In genomic region chr7:3440526-3440925, GRCm38 (mm10) we compare ENCODE assay signal across 26 mouse cellular contexts. TPM values are rescaled to one million over a fixed set of nuclear protein-coding genes. Genes with fewer than 3 reads are reported as not detected.
A peak's percentile ranks its signal among the peaks of the same experiment; 100 is the strongest.
DNase-seq lines count a peak whose midpoint lies in the region; ATAC-seq and TF ChIP-seq lines count a peak whose summit lies in the region.
"Had no signal": no experiment of that assay in that cellular context is flagged by ENCODE, and none has a peak within 500 bp of the region (broad histone marks: within the 10 kb centered on the region; RNA-seq: fewer than 3 reads in every experiment).

No protein-coding gene starts in this region.

- DNase-seq in embryonic facial prominence, embryonic 14.5 days (ENCODE audit: low spot score), result peak; percentile 62
- no peak for DNase-seq in embryonic facial prominence, embryonic 10.5 days (ENCODE audit: low spot score)
- no peak for DNase-seq in layer of hippocampus, adult 2 months (ENCODE audit: low spot score in 2 of 2)
- DNase-seq in layer of hippocampus, adult 8-10 months (ENCODE audit: low spot score in 2 of 2), result no peak
- peak; percentile 24 for DNase-seq in midbrain, embryonic 14.5 days
- DNase-seq: adrenal gland, postnatal 36 days; cerebellum, adult 11 months; cerebellum, adult 8-10 months; cerebellum, postnatal 36 days; forebrain, postnatal 0 days; gastrocnemius, postnatal 14 days; heart, adult 2 months; heart, postnatal 14 days had no signal

- no peak overlapping the region for H3K4me3 ChIP-seq in embryonic facial prominence, embryonic 14.5 days (ENCODE audit: low read depth, low read length)
- H3K4me3 ChIP-seq in embryonic facial prominence, embryonic 10.5 days, result no peak overlapping the region
- H3K4me3 ChIP-seq in layer of hippocampus, adult 2 months, result no peak overlapping the region
- no peak overlapping the region for H3K4me3 ChIP-seq in midbrain, embryonic 14.5 days (replicated peaks; ENCODE audit: low read depth, low read length)
- H3K4me3 ChIP-seq in midbrain, embryonic 16.5 days (ENCODE audit: low read depth, low read length), result no peak overlapping the region
- H3K4me3 ChIP-seq in embryonic facial prominence, embryonic 15.5 days (replicated peaks), result no peak overlapping the region
- H3K4me3 ChIP-seq: heart, adult 2 months; heart, embryonic 15.5 days; hindbrain, embryonic 15.5 days had no signal

- no peak overlapping the region for H3K4me2 ChIP-seq in embryonic facial prominence, embryonic 14.5 days (ENCODE audit: low read depth, low read length)
- no peak overlapping the region for H3K4me2 ChIP-seq in midbrain, embryonic 14.5 days (ENCODE audit: low read length)
- H3K4me2 ChIP-seq in midbrain, embryonic 16.5 days (ENCODE audit: low read length), result no peak overlapping the region
- no peak overlapping the region for H3K4me2 ChIP-seq in embryonic facial prominence, embryonic 15.5 days (replicated peaks)
- H3K4me2 ChIP-seq: heart, embryonic 11.5 days; heart, embryonic 15.5 days; hindbrain, embryonic 15.5 days had no signal

- H3K9ac ChIP-seq in embryonic facial prominence, embryonic 14.5 days (ENCODE audit: low read depth, low read length), result no peak overlapping the region
- H3K9ac ChIP-seq in midbrain, embryonic 14.5 days (replicated peaks; ENCODE audit: low read length), result no peak overlapping the region
- no peak overlapping the region for H3K9ac ChIP-seq in midbrain, embryonic 16.5 days (ENCODE audit: low read depth, low read length)
- no peak overlapping the region for H3K9ac ChIP-seq in embryonic facial prominence, embryonic 15.5 days
- H3K9ac ChIP-seq: forebrain, postnatal 0 days; heart, embryonic 15.5 days; hindbrain, embryonic 15.5 days had no signal

- H3K4me1 ChIP-seq in embryonic facial prominence, embryonic 14.5 days (ENCODE audit: control insufficient read depth, insufficient read depth, low read length), result no peaks in the 10 kb centered on the region
- H3K4me1 ChIP-seq in embryonic facial prominence, embryonic 10.5 days, result no peaks in the 10 kb centered on the region
- no peaks in the 10 kb centered on the region for H3K4me1 ChIP-seq in midbrain, embryonic 14.5 days (ENCODE audit: control insufficient read depth, insufficient read depth, low read length)
- H3K4me1 ChIP-seq in midbrain, embryonic 16.5 days (ENCODE audit: control insufficient read depth, insufficient read depth, low read length), result no peaks in the 10 kb centered on the region; the same call in 1 of the 2 replicates
- H3K4me1 ChIP-seq in embryonic facial prominence, embryonic 15.5 days, result no peaks in the 10 kb centered on the region; the same call in 1 of the 2 replicates
- H3K4me1 ChIP-seq: hindbrain, embryonic 15.5 days had no signal

- 55% methylated on average over 8 of the region's 8 CpGs for WGBS in embryonic facial prominence, embryonic 14.5 days
- 84% methylated on average over 8 of the region's 8 CpGs for WGBS in embryonic facial prominence, embryonic 10.5 days
- WGBS in midbrain, embryonic 14.5 days, result 70% methylated on average over 8 of the region's 8 CpGs
- WGBS in midbrain, embryonic 16.5 days, result 52% methylated on average over 8 of the region's 8 CpGs
- 53% methylated on average over 8 of the region's 8 CpGs for WGBS in embryonic facial prominence, embryonic 15.5 days

- ATAC-seq in embryonic facial prominence, embryonic 14.5 days (ENCODE audit: low read depth), result peak; percentile 65; the same call in 1 of the 2 replicates
- ATAC-seq in midbrain, embryonic 14.5 days (ENCODE audit: low FRiP score, low TSS enrichment), result no peak
- ATAC-seq in midbrain, embryonic 16.5 days, result no peak
- peak; percentile 34; the same call in 1 of the 2 replicates for ATAC-seq in embryonic facial prominence, embryonic 15.5 days (ENCODE audit: insufficient number of reproducible peaks, low FRiP score, low TSS enrichment, low read depth)
- ATAC-seq: activated CD4-positive, CD25-positive, alpha-beta regulatory T cell, adult 4 months; forebrain, postnatal 0 days; Patski had no signal

- TF ChIP-seq CTCF in layer of hippocampus, adult 2 months (conservative IDR thresholded peaks at IDR 0.05), result no peak

- H3K27me3 ChIP-seq in embryonic facial prominence, embryonic 14.5 days (replicated peaks; ENCODE audit: control insufficient read depth, insufficient read depth, low read length), result no peaks in the 10 kb centered on the region
- no peaks in the 10 kb centered on the region for H3K27me3 ChIP-seq in embryonic facial prominence, embryonic 10.5 days (replicated peaks; ENCODE audit: low read depth, poor library complexity, severe bottlenecking)
- H3K27me3 ChIP-seq in midbrain, embryonic 14.5 days (ENCODE audit: control insufficient read depth, insufficient read depth, low read length), result no peaks in the 10 kb centered on the region
- no peaks in the 10 kb centered on the region for H3K27me3 ChIP-seq in midbrain, embryonic 16.5 days (ENCODE audit: control insufficient read depth, insufficient read depth, low read depth, low read length)
- no peaks in the 10 kb centered on the region for H3K27me3 ChIP-seq in embryonic facial prominence, embryonic 15.5 days
- H3K27me3 ChIP-seq: CH12.LX; heart, embryonic 15.5 days; hindbrain, embryonic 15.5 days; Patski had no signal

- H3K36me3 ChIP-seq in embryonic facial prominence, embryonic 14.5 days (ENCODE audit: control insufficient read depth, insufficient read depth, low read length), result no peaks in the 10 kb centered on the region
- no peaks in the 10 kb centered on the region for H3K36me3 ChIP-seq in embryonic facial prominence, embryonic 10.5 days (replicated peaks)
- H3K36me3 ChIP-seq in midbrain, embryonic 14.5 days (ENCODE audit: control insufficient read depth, insufficient read depth, low read length), result no peaks in the 10 kb centered on the region
- no peaks in the 10 kb centered on the region for H3K36me3 ChIP-seq in midbrain, embryonic 16.5 days (ENCODE audit: control insufficient read depth, insufficient read depth, low read length)
- H3K36me3 ChIP-seq in embryonic facial prominence, embryonic 15.5 days, result no peaks in the 10 kb centered on the region
- H3K36me3 ChIP-seq: heart, embryonic 15.5 days; hindbrain, embryonic 15.5 days had no signal

- H3K9me3 ChIP-seq in embryonic facial prominence, embryonic 14.5 days (ENCODE audit: control insufficient read depth, low read length), result no peaks in the 10 kb centered on the region
- H3K9me3 ChIP-seq in embryonic facial prominence, embryonic 10.5 days, result no peaks in the 10 kb centered on the region
- H3K9me3 ChIP-seq in midbrain, embryonic 14.5 days (ENCODE audit: control insufficient read depth, low read length), result no peaks in the 10 kb centered on the region
- no peaks in the 10 kb centered on the region for H3K9me3 ChIP-seq in midbrain, embryonic 16.5 days (replicated peaks; ENCODE audit: control insufficient read depth, low read length, poor library complexity, severe bottlenecking)
- H3K9me3 ChIP-seq in embryonic facial prominence, embryonic 15.5 days (replicated peaks), result no peaks in the 10 kb centered on the region
- H3K9me3 ChIP-seq: heart, embryonic 15.5 days; hindbrain, embryonic 15.5 days had no signal

- no peak overlapping the region for H3K27ac ChIP-seq in embryonic facial prominence, embryonic 14.5 days (replicated peaks; ENCODE audit: low read depth, low read length)
- no peak overlapping the region for H3K27ac ChIP-seq in embryonic facial prominence, embryonic 10.5 days (replicated peaks)
- peak overlapping the region; percentile 15; the same call in 1 of the 2 replicates for H3K27ac ChIP-seq in layer of hippocampus, adult 2 months
- no peak overlapping the region for H3K27ac ChIP-seq in midbrain, embryonic 14.5 days (replicated peaks; ENCODE audit: low read depth, low read length)
- no peak overlapping the region for H3K27ac ChIP-seq in midbrain, embryonic 16.5 days (ENCODE audit: low read length)
- H3K27ac ChIP-seq in embryonic facial prominence, embryonic 15.5 days (replicated peaks), result no peak overlapping the region; the same call in 1 of the 2 replicates
- H3K27ac ChIP-seq: heart, adult 2 months; heart, embryonic 15.5 days; hindbrain, embryonic 15.5 days had no signal

RNA-seq across cellular contexts. Expression of gene Cacng6, which starts 16.5 kb away (rescaled TPM):
- polyA plus RNA-seq in embryonic facial prominence, embryonic 14.5 days (2014; fragmentation: Nextera tagmentation; extraction: Ambion mirVana), result 13.0 and 14.5 TPM in 2 replicates
- 0.29 TPM in 1 of 2 replicates, not detected in the other for polyA plus RNA-seq in embryonic facial prominence, embryonic 10.5 days (2016; fragmentation: Nextera tagmentation; extraction: Ambion mirVana)
- total RNA-seq in layer of hippocampus, adult 2 months (2021), result 1 to 10 TPM; 1.9 to 2.2 TPM
- total RNA-seq in layer of hippocampus, adult 8-10 months (2022), result 1 to 10 TPM; 1.2 to 2.5 (median 1.5) TPM
- polyA plus RNA-seq in midbrain, embryonic 14.5 days (2014; fragmentation: Nextera tagmentation; extraction: Ambion mirVana), result 0.18 TPM in 1 of 2 replicates, not detected in the other
- 0.10 TPM in 1 of 2 replicates, not detected in the other for polyA plus RNA-seq in midbrain, embryonic 16.5 days (2015; fragmentation: Nextera tagmentation; extraction: Ambion mirVana)
- polyA plus RNA-seq in embryonic facial prominence, embryonic 15.5 days (2015; fragmentation: Nextera tagmentation; extraction: Ambion mirVana), result 5.1 and 7.3 TPM in 2 replicates
- total RNA-seq: adrenal gland, adult 18-20 months; adrenal gland, postnatal 36 days; CH12.LX; hematopoietic stem cell, adult 5-6 weeks had no signal
- polyA plus RNA-seq: activated CD4-positive, CD25-positive, alpha-beta regulatory T cell, adult 4 months; gonadal fat pad, adult 2 months; hindbrain, embryonic 15.5 days; intestine, embryonic 14.5 days; Patski had no signal

RNA-seq across cellular contexts. Expression of gene Cacng8, which starts 50.0 kb away (rescaled TPM):
- polyA plus RNA-seq in embryonic facial prominence, embryonic 14.5 days (2014; fragmentation: Nextera tagmentation; extraction: Ambion mirVana), result 1.3 and 3.3 TPM in 2 replicates
- 8.5 and 11.4 TPM in 2 replicates for polyA plus RNA-seq in embryonic facial prominence, embryonic 10.5 days (2016; fragmentation: Nextera tagmentation; extraction: Ambion mirVana)
- 100 to 1,000 TPM; 411 to 415 TPM for total RNA-seq in layer of hippocampus, adult 2 months (2021)
- 100 to 1,000 TPM; 331 to 354 (median 340) TPM for total RNA-seq in layer of hippocampus, adult 8-10 months (2022)
- 12.5 and 12.8 TPM in 2 replicates for polyA plus RNA-seq in midbrain, embryonic 14.5 days (2014; fragmentation: Nextera tagmentation; extraction: Ambion mirVana)
- 13.3 and 17.3 TPM in 2 replicates for polyA plus RNA-seq in midbrain, embryonic 16.5 days (2015; fragmentation: Nextera tagmentation; extraction: Ambion mirVana)
- 2.2 and 3.0 TPM in 2 replicates for polyA plus RNA-seq in embryonic facial prominence, embryonic 15.5 days (2015; fragmentation: Nextera tagmentation; extraction: Ambion mirVana)
- total RNA-seq: gastrocnemius, adult 18-20 months; gastrocnemius, postnatal 14 days; heart, adult 2 months; heart, postnatal 14 days; hematopoietic stem cell, adult 5-6 weeks had no signal
- polyA plus RNA-seq: activated CD4-positive, CD25-positive, alpha-beta regulatory T cell, adult 4 months; heart, adult 2 months had no signal

Comparison
In these comparisons a context has a peak if more than half of its experiments do, and no peak if none do; other contexts are left out.
1. DNase-seq: peak in embryonic facial prominence, embryonic 14.5 days (single experiment) and midbrain, embryonic 14.5 days (single experiment); none in embryonic facial prominence, embryonic 10.5 days (single experiment), layer of hippocampus, adult 2 months (0 of 2) and layer of hippocampus, adult 8-10 months (0 of 2).
2. ATAC-seq: peak in embryonic facial prominence, embryonic 14.5 days (single experiment) and embryonic facial prominence, embryonic 15.5 days (single experiment); none in midbrain, embryonic 14.5 days (single experiment) and midbrain, embryonic 16.5 days (single experiment).